Mouse (Mus musculus): ENCODE results near the gene Prkca. TPM values are rescaled to one million over a fixed set of nuclear protein-coding genes. Genes with fewer than 3 reads are reported as not detected.

The Prkca gene
- polyA plus RNA-seq, 1 experiment from 2014 or later, result 6.5 TPM

- WGBS, result 86% methylated on average over 7 of the region's 7 CpGs
- H3K9me3 ChIP-seq (replicated peaks; ENCODE audit: control insufficient read depth, low read length, poor library complexity, severe bottlenecking), result no peaks in the 10 kb centered on the region
- no peaks in the 10 kb centered on the region for H3K36me3 ChIP-seq (ENCODE audit: control insufficient read depth, insufficient read depth, low read length)
- H3K4me3 ChIP-seq (ENCODE audit: low read depth, low read length), result no peak overlapping the region
- peaks cover 1% of the 10 kb centered on the region for H3K4me1 ChIP-seq (ENCODE audit: control insufficient read depth, insufficient read depth, low read length)
- no peak overlapping the region for H3K9ac ChIP-seq (ENCODE audit: low read depth, low read length)
- H3K27me3 ChIP-seq (ENCODE audit: control insufficient read depth, insufficient read depth, low read depth, low read length), result no peaks in the 10 kb centered on the region
- H3K27ac ChIP-seq (ENCODE audit: low read length), result no peak overlapping the region
- ATAC-seq, result no peak
- H3K4me2 ChIP-seq (ENCODE audit: low read length), result no peak overlapping the region
Observed at GRCm38 (mm10) chr11:108210749-108211148, 133.0 kb downstream of the Prkca start.

DNA sequence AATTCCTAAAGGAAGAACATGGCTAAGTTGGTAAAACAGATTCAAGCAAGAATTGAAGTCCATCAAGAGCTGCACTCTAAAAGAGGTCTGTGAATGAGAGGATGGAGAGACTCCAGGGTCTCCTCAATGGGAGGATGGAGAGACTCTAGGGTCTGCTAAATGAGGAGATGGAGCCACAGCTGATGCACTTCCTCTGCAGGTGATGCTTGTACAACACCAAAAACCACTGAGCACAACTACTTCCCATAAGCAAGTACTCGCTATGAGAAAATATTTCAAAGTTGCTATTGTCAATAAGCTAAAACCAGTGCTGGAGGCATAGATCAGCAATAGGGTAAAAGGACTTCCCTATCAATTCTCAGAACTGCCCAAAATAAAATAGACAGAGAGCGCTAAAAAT, 137.1 kb downstream of the Prkca start:
- no peaks in the 10 kb centered on the region for H3K27me3 ChIP-seq (ENCODE audit: control insufficient read depth, insufficient read depth, low read depth, low read length)
- no peaks in the 10 kb centered on the region for H3K9me3 ChIP-seq (replicated peaks; ENCODE audit: control insufficient read depth, low read length, poor library complexity, severe bottlenecking)
- H3K4me2 ChIP-seq (ENCODE audit: low read length), result no peak overlapping the region
- no peaks in the 10 kb centered on the region for H3K36me3 ChIP-seq (ENCODE audit: control insufficient read depth, insufficient read depth, low read length)
- ATAC-seq, result no peak
- no peak overlapping the region for H3K9ac ChIP-seq (ENCODE audit: low read depth, low read length)
- H3K4me1 ChIP-seq (ENCODE audit: control insufficient read depth, insufficient read depth, low read length), result peaks cover 14% of the 10 kb centered on the region
- no peak overlapping the region for H3K4me3 ChIP-seq (ENCODE audit: low read depth, low read length)
- WGBS, result 90% methylated on average over 2 of the region's 2 CpGs
- no peak overlapping the region for H3K27ac ChIP-seq (ENCODE audit: low read length)

GRCm38 (mm10) chr11:108204895-108205248, 138.9 kb downstream of the Prkca start:
- ATAC-seq, result peak; percentile 36; the same call in 1 of the 2 replicates
- no peak overlapping the region for H3K27ac ChIP-seq (ENCODE audit: low read length)
- 14% methylated on average over 5 of the region's 5 CpGs for WGBS

GRCm38 (mm10) chr11:108204202-108204894, 139.4 kb downstream of the Prkca start:
- ATAC-seq, result 0 out of 2 replicates have a peak, but pooled peaks have one; percentile 14
- WGBS, result 25% methylated on average over 7 of the region's 7 CpGs
- no peak overlapping the region for H3K4me3 ChIP-seq (ENCODE audit: low read depth, low read length)
- H3K27ac ChIP-seq (ENCODE audit: low read length), result no peak overlapping the region
- H3K9ac ChIP-seq (ENCODE audit: low read depth, low read length), result no peak overlapping the region
- H3K4me1 ChIP-seq (ENCODE audit: control insufficient read depth, insufficient read depth, low read length), result peaks cover 14% of the 10 kb centered on the region
- no peaks in the 10 kb centered on the region for H3K27me3 ChIP-seq (ENCODE audit: control insufficient read depth, insufficient read depth, low read depth, low read length)
- H3K4me2 ChIP-seq (ENCODE audit: low read length), result no peak overlapping the region
- no peaks in the 10 kb centered on the region for H3K9me3 ChIP-seq (replicated peaks; ENCODE audit: control insufficient read depth, low read length, poor library complexity, severe bottlenecking)
- H3K36me3 ChIP-seq (ENCODE audit: control insufficient read depth, insufficient read depth, low read length), result no peaks in the 10 kb centered on the region

More at GRCm38 (mm10) chr11:108204895-108205248, 138.9 kb downstream of the Prkca start:
- no peak overlapping the region for H3K4me3 ChIP-seq (ENCODE audit: low read depth, low read length)
- H3K9ac ChIP-seq (ENCODE audit: low read depth, low read length), result no peak overlapping the region
- no peaks in the 10 kb centered on the region for H3K36me3 ChIP-seq (ENCODE audit: control insufficient read depth, insufficient read depth, low read length)
- H3K9me3 ChIP-seq (replicated peaks; ENCODE audit: control insufficient read depth, low read length, poor library complexity, severe bottlenecking), result no peaks in the 10 kb centered on the region
- no peak overlapping the region for H3K4me2 ChIP-seq (ENCODE audit: low read length)
- no peaks in the 10 kb centered on the region for H3K27me3 ChIP-seq (ENCODE audit: control insufficient read depth, insufficient read depth, low read depth, low read length)
- H3K4me1 ChIP-seq (ENCODE audit: control insufficient read depth, insufficient read depth, low read length), result peaks cover 14% of the 10 kb centered on the region

- H3K27ac ChIP-seq (ENCODE audit: low read length), result no peak overlapping the region
- peaks cover 14% of the 10 kb centered on the region for H3K4me1 ChIP-seq (ENCODE audit: control insufficient read depth, insufficient read depth, low read length)
- H3K9me3 ChIP-seq (replicated peaks; ENCODE audit: control insufficient read depth, low read length, poor library complexity, severe bottlenecking), result no peaks in the 10 kb centered on the region
- ATAC-seq, result no peak
- no peaks in the 10 kb centered on the region for H3K36me3 ChIP-seq (ENCODE audit: control insufficient read depth, insufficient read depth, low read length)
- no peak overlapping the region for H3K9ac ChIP-seq (ENCODE audit: low read depth, low read length)
- no peak overlapping the region for H3K4me3 ChIP-seq (ENCODE audit: low read depth, low read length)
- 91% methylated on average over 7 of the region's 7 CpGs for WGBS
- H3K27me3 ChIP-seq (ENCODE audit: control insufficient read depth, insufficient read depth, low read depth, low read length), result no peaks in the 10 kb centered on the region
- no peak overlapping the region for H3K4me2 ChIP-seq (ENCODE audit: low read length)
Observed at GRCm38 (mm10) chr11:108202835-108203234, 140.9 kb downstream of the Prkca start.

DNA sequence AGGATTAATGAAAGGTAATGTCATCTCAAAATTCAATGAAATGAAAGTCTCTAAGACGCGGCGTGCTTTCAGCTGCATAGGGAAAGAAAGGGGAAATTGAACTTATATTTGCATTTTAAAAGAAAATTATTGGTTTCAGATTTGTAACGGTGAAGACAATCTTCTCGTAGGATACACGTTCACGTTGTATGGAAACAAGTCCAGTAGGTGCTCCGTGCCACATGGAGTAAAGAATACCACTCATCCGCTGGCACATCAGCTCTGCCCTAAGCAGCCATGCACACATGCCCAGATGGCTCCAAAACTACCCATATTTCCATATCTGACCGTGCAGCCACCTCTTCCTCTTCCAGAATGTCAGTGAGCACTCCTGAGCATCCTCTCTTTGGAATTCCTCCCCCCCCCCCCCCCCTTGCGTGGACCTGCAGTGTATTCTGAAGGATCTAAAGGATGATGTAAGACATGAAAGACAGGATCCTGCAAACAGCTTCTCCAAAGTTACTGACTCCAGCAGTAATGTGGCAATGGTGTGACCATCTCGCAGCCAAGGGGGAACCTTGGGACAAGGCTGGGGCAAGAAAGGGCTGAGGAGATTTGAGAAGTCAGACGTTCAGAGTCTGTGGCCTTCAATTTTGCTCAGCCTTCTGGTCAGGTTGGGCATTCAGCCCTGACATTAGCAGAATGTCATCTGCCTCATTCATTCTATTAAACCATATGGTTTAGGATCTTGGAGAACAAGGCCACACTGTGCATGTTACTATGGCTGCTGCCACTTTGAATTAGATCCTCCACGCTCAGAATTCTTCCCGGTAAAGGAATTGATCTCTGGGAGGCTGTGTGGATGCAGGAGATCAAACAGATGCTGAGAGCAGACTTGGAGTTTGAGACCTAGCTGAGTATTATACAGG, 142.8 kb downstream of the Prkca start:
- Histone ChIP-seq H3K4me3 (ENCODE audit: low read depth, low read length) (no peak overlapping the region), H3K36me3 (ENCODE audit: control insufficient read depth, insufficient read depth, low read length) (no peaks in the 10 kb centered on the region), H3K4me1 (ENCODE audit: control insufficient read depth, insufficient read depth, low read length) (peaks cover 14% of the 10 kb centered on the region), H3K4me2 (ENCODE audit: low read length) (no peak overlapping the region), H3K9ac (ENCODE audit: low read depth, low read length) (no peak overlapping the region), H3K27me3 (ENCODE audit: control insufficient read depth, insufficient read depth, low read depth, low read length) (no peaks in the 10 kb centered on the region), H3K27ac (ENCODE audit: low read length) (no peak overlapping the region), H3K9me3 (replicated peaks; ENCODE audit: control insufficient read depth, low read length, poor library complexity, severe bottlenecking) (no peaks in the 10 kb centered on the region)
- no peak for ATAC-seq
- 82% methylated on average over 14 of the region's 15 CpGs for WGBS

DNA sequence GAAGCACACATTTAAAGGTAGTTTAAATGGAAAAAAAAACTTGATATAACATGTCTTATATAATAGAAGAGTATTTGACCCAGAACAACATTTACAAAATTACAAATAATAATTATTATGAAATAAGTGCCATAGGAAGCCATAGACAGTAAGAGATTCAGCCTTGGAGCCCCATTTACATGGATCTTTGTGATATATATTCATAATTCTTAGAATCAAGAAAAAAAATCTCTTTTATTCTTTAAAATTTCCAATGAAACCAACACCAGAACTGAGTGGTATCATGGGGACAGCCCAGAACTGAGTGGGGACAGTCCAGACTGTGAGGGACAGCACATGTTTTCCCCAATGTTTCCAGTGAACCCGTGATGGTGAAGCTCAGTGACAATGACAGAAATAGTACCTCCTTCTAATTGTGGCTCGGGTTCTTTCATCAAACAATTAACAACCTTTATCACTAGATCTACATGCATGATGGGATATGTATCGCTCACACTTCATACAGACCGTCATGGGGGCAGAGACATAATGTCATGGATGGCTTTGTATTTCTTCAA, 144.2 kb downstream of the Prkca start:
- Histone ChIP-seq H3K9ac (ENCODE audit: low read depth, low read length) (no peak overlapping the region), H3K4me3 (ENCODE audit: low read depth, low read length) (no peak overlapping the region), H3K27ac (ENCODE audit: low read length) (no peak overlapping the region), H3K36me3 (ENCODE audit: control insufficient read depth, insufficient read depth, low read length) (no peaks in the 10 kb centered on the region), H3K4me1 (ENCODE audit: control insufficient read depth, insufficient read depth, low read length) (peaks cover 14% of the 10 kb centered on the region), H3K9me3 (replicated peaks; ENCODE audit: control insufficient read depth, low read length, poor library complexity, severe bottlenecking) (no peaks in the 10 kb centered on the region), H3K4me2 (ENCODE audit: low read length) (no peak overlapping the region), H3K27me3 (ENCODE audit: control insufficient read depth, insufficient read depth, low read depth, low read length) (no peaks in the 10 kb centered on the region)
- no peak for ATAC-seq
- 88% methylated on average over 4 of the region's 4 CpGs for WGBS

DNA sequence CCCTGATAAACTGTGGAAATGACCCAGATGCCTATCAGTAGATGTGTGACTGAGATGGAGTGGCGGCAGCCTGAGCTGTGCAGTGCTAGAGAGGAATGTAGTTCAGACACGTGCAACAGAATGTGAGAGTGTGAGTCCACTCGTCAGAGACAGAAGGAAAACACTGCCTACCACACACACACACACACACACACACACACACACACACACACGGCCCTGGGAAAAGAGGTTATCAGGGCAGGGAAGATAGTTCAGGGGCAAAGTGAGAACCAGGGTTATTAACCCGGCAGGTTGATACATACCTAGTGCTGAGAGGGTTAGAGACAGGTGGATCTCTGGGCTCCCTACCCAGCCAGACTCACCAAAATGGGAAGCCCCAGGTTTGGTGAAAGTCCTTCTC, 145.1 kb downstream of the Prkca start:
- H3K9me3 ChIP-seq (replicated peaks; ENCODE audit: control insufficient read depth, low read length, poor library complexity, severe bottlenecking), result no peaks in the 10 kb centered on the region
- no peak overlapping the region for H3K4me3 ChIP-seq (ENCODE audit: low read depth, low read length)
- WGBS, result 67% methylated on average over 5 of the region's 5 CpGs
- H3K27ac ChIP-seq (ENCODE audit: low read length), result no peak overlapping the region
- peaks cover 5% of the 10 kb centered on the region for H3K4me1 ChIP-seq (ENCODE audit: control insufficient read depth, insufficient read depth, low read length)
- H3K9ac ChIP-seq (ENCODE audit: low read depth, low read length), result no peak overlapping the region
- H3K4me2 ChIP-seq (ENCODE audit: low read length), result no peak overlapping the region
- no peak for ATAC-seq
- H3K27me3 ChIP-seq (ENCODE audit: control insufficient read depth, insufficient read depth, low read depth, low read length), result no peaks in the 10 kb centered on the region
- no peaks in the 10 kb centered on the region for H3K36me3 ChIP-seq (ENCODE audit: control insufficient read depth, insufficient read depth, low read length)

Measured in midbrain, embryonic 16.5 days (tissue).